Mouse (Mus musculus) urinary bladder, postnatal 0 days (tissue): ENCODE results near the gene 6030498E09Rik. TPM values are rescaled to one million over a fixed set of nuclear protein-coding genes. Genes with fewer than 3 reads are reported as not detected.

Source experiments
- microRNA-seq: library from miRNA; unstranded; fragments of <30 nt; microRNA quantifications from one replicate; pipeline ENCODE4, GENCODE M21; 2016
- polyA plus RNA-seq: library from polyadenylated mRNA; unstranded; fragments of >200 nt; fragmentation: Nextera tagmentation; extraction: Ambion mirVana; gene quantifications from 2 replicates; pipeline ENCODE4 v1.2.1, GENCODE M21; 2015

The 6030498E09Rik gene
- not detected in 2 replicates for polyA plus RNA-seq

GRCm38 (mm10) chrX:38772478-38772877 lies at the start of gene 6030498E09Rik:
Gene 6030498E09Rik (plus strand): TSS chrX:38772671.

Small RNA genes lying within 50 kb of the gene (microRNA-seq; reads per million reads assigned to microRNA genes)
- gene Gm25642, result not detected

Other genes with a start within 250 kb of the 6030498E09Rik start
- 12.6 and 15.2 TPM in 2 replicates for gene Cul4b, start 196.5 kb upstream of the 6030498E09Rik start, polyA plus RNA-seq
- 106 and 121 TPM in 2 replicates for gene Mcts1, start 172.1 kb upstream of the 6030498E09Rik start, polyA plus RNA-seq
- 27.1 and 34.4 TPM in 2 replicates for gene C1galt1c1, start 137.6 kb upstream of the 6030498E09Rik start, polyA plus RNA-seq